Mouse (Mus musculus) kidney, postnatal 25 days (tissue): Measurements from ENCODE around the gene Nup214.
"Not testable (repeated sequence)": the region's sequence is repeated elsewhere in the genome, so short reads cannot be mapped to it uniquely, and the experiment has no call there.

Experiments used
- DNase-seq, 2 experiments: peaks; one replicate each; pipeline ENCODE4 v3.0.0; 2021; ENCODE audit warnings: mixed read lengths in 2 of 2

Nup214 gene

DNA sequence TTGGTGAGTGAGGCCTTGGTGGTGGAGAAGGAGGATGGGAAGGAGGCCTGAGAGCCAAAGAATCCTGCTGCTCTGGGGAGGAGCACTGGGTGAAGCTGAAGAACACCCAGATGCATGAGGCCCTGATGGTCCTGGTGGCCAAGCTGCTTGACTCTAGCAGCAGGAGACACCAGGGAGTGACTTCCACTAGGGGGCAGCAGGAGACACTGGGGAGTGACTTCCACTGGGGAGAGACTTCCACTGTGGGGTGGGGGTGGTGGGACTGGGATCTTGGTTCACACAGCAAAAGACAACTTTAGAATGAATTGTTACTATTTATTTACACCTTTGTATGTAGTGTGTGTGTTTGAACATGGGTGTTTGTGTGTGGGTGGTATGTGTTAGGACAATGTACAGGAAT is 9.1 kb upstream of the Nup214 start:
- peak; percentile 84 to 85 for DNase-seq

DNA sequence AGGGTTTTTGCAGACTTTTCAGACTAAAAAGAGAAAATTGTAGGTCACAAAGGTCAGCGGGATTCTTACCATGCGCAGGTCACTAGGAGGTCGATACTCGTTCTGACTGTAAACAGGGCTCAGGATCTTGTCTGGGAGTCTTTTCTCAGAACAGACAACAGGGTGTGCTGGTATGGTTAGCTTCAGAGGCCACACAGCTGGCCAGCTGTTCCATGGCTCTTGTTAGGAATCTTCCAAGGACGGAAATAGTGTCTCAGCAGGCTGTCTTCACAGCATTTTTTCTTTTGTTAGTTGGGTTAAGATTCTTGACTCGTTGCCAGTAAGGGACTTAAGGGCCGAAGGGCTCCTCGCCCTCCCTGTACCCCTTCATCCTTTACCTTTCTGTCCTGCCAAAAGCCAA is 7.4 kb upstream of the Nup214 start:
- no peak for DNase-seq

DNA sequence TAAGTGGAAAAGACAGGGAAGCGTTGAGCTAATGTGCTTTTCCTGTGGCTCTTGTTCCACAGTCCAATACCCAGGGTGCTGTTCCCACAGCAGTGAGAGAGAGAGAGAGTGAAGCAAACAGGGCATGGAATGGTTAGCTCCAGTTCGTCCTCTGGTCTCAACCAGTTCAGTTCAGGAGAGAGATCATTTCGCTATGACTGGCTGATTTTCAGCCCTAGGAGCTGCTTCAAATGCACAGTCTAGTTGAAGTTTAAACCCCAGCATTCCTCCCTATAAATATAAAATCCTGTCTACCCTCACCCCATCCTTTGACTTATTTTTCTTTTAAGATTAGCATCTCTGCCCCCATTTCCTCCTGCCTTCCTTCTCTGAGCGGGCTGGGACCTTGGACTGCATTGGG is 1.6 kb upstream of the Nup214 start:
- DNase-seq: peak; percentile 52 to 82

DNA sequence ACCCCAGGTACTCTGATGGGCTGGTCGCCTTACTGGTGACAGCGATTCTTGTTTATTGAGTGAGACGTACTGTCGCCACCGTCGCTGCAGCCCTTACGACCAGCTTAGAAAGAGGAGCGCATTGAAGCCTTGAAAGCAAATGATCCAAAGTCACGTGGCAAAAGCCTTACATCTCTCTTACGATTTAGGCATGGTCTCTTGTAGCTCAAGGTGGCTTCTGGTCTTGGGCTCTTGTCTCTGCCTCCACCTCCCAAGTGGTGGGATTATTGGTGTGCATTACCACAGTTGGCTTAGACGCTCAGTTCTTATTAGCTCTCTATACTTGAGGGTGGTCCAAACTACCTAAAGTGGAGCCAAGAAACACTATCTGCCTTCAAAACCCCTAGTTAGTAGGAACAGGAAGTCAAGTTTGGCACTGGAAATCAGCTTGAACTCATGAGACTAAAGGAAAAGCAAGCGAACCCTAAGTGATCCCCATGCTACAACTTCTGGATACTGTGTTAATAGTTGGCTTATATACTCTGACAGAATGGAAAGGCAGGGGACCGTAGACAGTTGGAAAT is 654 bp downstream of the Nup214 start:
- DNase-seq: no peak

DNA sequence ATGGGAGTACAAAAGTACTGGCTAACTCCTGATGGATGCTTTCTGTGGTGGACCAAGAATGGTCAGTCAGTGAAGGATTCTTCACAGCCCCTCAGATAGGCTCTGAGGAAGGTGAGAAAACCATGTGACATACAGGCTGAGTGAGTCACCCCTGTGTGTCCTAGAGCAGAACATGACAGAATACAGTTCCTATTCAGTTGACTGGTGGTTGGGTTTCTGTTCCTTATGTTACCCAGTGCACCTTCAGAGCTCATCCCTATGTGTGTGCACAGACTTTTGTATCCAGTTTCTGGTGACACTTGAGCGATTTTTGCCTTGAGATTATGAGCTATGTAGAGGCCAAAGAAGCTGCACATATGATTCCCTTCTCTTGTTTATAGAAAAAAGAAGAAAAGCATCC is 13.5 kb downstream of the Nup214 start:
- DNase-seq: no peak

DNA sequence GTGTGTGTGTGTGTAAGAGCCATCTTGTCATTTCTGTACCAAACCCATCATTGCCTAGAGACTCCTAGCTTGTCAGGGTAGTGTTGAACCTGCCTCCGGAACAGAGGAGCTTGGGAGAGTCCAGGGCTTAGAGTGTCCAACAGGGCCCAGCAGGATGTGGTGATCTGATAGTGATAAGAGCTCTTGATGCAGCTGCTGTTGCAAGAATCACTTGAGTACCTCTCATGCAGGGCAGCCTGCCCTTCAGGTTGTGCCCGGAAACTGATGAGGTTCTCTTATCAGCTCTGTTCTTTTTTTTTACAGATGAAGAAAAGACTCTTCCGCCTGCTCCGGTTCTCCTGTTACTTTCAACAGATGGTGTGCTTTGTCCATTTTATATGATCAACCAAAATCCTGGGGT is 16.7 kb downstream of the Nup214 start:
- DNase-seq: no peak

DNA sequence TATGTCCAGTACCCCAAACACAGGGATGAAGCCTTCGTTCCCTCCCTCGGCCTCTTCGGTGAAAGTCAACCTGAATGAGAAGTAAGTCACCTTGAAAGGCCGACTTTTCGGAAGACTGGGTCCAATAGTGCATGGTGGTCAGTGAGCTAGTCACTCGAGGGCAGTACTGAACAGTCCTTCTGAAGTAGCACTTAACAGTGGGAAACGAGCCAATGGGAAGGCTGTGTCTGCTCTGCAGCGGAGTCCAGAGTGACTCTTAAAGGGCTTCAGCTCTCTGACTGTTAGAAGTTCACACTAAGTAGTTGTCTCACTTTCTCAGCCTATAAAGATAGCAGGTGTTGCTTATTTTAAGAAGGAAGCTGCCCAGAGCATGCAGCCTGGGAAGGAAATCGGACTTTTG is 20.7 kb downstream of the Nup214 start:
- DNase-seq: no peak

DNA sequence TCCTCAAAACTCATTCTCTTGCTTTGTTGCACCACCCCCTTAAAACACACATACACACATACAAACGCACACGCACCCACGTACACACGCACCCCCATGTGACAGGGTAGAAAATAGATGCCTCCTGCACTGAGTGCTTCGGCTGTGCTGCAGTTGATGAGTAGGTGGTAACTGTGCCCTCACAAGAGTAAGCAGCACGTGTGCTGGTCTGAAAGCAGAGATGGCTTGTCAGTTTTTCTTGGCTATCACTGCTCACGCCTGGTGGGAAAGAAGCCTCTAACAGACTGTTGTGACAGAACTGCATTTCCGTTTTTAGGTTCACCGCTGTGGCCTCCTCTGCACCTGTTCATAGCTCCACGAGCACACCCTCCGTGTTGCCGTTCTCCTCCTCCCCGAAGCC is 21.8 kb downstream of the Nup214 start:
- no peak for DNase-seq

DNA sequence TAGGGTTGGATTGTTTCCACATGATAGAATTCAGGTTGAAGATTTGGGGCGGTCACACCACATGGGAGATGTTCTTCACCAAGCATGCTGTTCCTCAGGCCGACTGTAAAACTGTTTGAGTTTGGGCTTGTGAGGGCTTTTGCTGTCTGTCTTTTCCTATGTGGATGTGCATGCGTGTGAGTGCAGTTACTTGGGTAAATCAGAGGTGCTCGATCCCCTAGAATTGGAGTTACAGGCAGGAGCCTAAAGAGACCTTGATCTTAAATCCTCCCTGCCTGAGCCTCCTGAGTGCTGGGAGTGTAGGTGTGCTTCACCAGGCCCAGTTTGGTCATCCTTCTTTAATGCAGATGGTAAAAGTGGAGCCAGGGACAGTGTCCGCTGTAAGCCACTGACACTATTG is 23.3 kb downstream of the Nup214 start:
- DNase-seq: no peak

DNA sequence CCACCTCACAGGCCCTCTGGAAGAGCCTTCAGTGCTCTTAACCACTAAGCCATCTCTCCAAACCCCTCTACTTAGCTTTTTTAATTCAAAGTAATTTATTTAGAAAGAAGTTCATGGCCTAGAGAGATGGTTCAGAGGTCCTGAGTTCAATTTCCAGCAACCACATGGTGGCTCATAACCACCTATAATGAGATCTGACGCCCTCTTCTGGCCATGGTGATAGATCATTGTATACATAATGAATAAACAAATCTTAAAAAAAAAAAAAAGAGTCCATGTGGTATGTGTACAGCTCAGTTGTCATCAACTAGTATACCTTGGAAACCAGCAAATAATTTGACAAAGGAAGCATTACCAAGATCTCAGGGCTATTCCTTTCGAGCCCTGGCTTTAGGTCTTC is 24.2 kb downstream of the Nup214 start:
- peak in 1 of 2 experiments; percentile 9 for DNase-seq

DNA sequence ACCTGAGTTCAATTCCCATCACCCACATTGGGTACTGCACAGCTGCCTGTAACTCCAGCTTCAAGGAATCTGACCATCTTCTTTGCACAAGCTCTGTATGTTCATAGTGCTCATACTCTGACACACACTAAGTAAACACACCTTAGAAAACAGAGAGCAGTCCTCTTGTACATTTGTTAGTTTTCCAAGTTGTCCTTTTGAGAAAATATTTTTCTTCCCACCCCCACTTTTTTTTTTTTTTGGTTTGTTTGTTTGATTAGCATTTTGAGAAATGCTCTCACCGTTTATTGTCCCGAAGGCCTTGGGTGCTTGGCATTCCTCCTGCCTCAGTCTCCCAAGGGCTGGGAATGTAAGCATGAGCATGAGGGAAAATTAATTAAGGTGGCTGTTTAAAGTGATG is 34.1 kb downstream of the Nup214 start:
- no peak for DNase-seq

DNA sequence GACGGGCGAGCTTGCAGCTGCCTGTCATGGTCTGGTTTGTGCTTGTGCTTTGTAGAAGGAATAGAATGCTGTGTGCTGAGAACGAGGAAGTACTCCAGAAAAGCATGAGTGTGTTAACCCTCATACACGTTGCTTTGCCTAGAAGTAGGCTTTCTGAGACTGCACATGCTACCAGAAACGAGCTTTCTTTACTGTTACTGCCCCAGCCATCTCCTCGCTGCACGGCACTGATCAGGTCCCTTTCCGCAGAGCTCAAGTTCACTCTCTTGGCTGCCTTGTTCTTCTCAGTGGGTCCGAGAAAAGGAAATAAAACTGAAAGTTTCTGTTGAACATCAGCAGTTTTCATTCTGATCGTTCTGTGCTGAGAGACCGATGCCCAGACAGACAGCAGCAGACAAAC is 34.5 kb downstream of the Nup214 start:
- no peak for DNase-seq

DNA sequence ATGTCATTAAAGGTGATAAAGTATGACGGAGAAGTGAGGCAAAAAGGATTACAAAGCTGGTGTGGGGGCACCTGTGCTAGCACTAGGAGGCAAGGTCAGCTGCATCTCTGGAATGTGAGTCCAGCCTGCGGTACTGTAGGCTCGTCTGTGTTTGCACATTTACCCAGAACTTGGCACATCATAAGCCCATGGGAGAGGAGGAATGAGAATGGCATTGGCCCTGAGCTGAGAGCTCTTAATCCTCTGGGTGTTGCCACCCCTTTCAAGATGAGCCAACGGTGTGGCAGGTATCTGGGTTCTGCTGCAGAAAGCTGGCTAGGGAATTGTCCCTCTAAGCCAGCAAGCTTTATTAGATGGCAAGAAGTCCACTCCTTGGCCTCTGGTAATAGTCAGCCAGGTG is 45.5 kb downstream of the Nup214 start:
- peak; percentile 11 to 59 for DNase-seq

DNA sequence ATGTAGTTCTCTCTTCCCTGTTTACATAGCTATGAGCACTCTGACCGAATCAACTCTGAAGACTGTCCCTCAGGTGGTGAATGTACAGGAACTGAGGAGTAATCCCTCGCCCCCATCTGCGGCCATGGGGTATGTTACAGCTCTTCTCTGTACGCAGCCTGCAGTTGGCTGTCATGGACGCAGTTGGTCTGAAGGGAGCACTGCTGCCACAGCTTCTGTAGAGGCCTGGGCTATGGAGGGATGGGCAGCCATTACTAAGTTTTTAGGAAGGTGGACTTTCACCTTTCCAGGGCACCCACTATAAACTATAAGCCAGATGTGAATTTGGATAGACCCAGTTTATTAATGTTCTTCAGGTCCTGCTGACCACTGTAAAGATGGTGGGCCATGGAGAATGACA is 46.0 kb downstream of the Nup214 start:
- DNase-seq: no peak

DNA sequence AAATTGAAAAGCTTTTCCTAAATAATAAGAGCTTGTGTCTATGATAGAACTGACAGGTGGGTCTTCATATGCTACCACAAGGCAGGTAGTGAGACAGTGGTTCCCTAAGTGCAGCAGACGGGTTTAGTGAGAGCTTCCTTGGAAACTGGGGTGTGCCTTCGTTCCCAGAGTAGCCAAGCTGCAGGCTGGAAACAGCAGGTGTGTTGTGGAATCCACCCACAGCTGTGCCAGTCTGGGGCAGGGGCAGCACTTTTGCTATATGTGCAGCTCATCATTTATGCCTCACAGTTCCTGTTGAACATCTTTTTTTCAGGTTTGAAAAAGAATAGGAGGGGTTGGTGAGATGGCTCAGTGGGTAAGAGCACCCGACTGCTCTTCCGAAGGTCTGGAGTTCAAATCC is 50.1 kb downstream of the Nup214 start:
- DNase-seq: no peak

DNA sequence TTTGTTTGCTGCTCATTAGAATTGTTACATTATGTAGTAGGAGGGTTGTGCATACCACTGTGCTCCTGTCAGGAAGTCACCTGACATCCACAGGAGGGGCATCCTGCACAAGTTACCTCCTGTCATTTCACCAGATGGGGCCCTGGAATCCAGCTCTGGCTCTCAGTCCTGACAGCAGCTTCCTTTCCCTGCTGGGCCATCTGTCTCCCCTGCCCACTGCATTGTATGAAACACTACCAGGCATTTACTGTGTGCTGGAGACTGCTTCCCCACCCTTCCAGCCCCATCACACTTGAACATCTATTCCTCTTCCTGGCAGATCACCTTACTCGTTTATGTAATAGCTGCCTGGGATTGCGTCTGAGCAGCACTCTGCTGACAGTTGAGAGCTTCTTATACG is 55.4 kb downstream of the Nup214 start:
- DNase-seq: no peak

DNA sequence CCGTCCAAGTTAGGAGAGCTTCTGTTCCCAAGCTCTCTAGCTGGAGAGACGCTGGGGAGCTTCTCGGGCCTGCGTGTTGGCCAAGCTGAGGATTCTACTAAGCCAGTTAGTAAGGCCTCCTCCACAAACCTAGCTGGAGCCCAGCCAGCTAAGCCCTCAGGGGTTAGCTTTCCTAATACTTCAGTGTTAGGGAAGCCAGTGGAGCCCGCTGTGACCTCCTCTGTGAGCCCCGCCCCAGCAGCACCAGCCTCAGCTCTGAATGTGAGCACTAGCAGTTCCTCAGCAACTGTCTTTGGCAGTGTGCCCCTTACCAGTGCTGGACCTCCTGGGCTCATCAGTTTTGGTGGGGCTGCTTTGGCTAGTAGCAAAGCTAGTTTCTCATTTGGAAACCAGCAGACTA is 59.2 kb downstream of the Nup214 start:
- DNase-seq: peak in 1 of 2 experiments; percentile 48

DNA sequence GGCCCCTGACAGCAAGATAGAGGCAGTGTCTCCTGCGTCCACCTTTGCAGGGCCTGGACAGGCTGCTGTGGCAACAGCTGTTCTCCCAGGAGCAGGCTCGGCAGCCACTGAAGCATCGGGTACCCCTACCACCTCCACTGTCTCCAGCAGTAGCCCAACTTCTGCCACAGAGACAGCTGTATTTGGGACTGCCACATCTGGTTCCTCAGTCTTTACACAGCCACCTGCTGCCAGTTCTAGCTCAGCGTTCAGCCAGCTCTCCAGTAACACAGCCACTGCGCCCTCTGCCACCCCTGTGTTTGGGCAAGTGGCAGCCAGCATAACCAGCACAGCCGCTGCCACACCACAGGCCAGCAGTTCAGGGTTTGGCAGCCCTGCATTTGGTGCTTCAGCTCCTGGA is 60.0 kb downstream of the Nup214 start:
- DNase-seq: no peak

DNA sequence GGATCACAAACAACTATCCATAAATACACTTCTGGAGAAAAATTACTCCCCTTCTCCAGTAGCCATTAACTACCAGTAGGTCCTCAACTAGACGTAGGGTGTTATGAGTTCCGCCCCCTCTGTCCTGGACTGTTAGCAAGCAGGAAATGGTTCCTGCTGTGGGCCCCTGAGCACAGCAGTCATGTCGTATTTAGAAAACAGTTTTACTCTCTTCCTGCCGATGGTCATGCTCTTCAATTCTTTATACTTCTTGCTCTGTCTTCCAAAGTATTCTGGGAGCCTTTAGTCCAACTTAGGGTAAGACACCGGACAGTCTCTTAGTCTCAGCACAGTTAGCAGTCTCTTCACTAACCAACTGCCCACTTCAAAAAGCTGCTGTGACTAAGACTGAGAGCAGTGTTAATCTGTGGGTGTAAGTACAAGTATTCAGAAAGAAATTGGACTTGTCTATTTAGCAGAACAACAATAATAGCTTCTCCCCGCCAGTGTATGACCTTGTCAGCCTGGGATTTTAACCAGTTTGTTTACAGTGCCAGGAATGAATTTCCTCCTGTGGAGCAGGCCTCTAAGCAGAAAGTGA is 63.1 kb downstream of the Nup214 start:
- no peak for DNase-seq

DNA sequence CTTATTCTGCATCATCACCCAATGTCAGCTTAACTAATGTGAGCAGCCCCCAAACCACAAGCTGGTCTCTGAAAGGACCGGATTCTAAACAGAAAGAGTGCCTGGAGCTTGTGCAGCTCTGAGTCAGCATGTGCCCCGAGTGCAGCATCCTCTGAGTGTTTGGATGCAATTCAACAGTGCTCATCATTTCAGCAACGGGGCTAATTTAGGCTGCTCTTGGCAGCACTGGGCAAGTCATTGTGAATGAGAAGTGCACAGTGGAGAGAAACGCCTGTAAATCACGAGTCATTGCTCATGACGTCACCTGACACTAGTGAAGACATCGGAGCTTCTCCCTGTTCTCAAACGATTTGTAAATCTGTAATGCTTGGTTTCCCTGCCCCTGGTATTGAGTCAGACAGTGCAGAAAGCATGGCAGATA is 64.4 kb downstream of the Nup214 start:
- no peak for DNase-seq

DNA sequence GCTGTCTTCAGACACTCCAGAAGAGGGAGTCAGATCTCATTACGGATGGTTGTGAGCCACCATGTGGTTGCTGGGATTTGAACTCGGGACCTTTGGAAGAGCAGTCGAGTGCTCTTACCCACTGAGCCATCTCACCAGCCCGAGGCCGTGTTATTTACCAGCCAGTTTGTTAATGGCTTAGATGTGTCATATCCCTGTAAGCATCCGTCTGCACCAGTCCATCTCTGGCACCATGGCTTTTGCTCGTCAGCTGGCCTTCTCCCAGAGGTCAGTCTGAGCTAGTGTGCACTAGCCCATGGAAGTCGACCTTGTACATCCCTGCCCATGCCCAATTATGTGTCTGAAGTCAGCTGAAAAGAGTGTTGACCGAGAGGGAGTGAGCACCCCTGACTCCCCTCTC is 66.4 kb downstream of the Nup214 start:
- not testable (repeated sequence) for DNase-seq

DNA sequence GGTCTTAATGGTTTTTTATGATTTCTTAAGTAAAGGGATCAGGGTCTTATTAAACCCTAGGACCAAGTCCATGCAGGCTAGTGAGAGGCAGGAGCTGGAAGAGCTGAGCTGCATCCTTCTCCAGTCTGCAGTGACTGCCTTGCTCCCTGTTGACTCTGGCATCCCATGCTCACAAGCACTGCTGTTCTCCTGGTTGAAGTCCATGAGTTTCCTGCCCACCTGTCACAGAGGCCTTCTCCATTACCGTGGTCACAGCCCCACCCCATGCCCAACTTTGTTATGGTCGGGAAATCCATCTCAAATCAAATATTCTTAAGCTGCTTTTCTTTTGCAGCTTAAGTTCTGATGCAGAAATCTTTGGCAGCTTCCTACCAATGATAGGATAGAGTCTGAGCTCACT is 66.9 kb downstream of the Nup214 start:
- DNase-seq: no peak

DNA sequence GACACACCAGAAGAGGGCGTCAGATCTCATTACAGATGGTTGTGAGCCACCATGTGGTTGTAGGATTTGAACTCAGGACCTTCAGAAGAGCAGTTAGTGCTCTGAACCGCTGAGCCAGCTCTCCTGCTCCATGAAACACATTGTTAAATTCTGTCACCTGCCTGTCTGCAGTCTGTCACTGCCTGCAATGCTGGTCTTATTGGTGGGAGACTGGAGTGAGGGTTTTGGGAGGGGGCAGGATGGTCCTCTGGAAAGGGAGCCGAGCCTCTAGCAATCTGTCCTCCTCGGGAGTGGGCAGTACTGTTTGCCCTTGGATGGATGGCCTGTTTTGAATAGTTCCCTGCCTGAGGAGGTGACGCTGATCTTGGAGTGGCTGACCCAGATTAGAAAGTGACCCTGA is 69.6 kb downstream of the Nup214 start:
- no peak for DNase-seq

DNA sequence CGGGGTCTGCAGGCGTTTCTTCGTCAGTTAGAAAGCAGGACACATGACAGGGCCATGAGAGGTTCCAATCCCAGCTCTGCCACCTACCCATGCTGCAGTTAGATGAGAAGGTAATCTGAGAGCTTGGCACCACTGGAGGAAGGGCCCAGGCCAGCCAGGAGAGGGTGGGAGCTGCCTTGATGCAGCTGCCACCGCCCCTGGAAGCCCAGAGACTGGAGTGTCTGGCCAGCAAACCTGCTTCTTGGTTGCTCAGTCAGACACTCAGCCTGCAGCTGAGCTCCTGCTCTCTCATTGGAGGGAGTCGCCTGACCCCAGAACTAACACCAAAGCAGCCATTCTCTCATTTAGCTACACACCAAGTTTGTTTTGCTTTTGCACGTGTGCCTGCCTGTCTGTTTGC is 71.1 kb downstream of the Nup214 start:
- DNase-seq: no peak

DNA sequence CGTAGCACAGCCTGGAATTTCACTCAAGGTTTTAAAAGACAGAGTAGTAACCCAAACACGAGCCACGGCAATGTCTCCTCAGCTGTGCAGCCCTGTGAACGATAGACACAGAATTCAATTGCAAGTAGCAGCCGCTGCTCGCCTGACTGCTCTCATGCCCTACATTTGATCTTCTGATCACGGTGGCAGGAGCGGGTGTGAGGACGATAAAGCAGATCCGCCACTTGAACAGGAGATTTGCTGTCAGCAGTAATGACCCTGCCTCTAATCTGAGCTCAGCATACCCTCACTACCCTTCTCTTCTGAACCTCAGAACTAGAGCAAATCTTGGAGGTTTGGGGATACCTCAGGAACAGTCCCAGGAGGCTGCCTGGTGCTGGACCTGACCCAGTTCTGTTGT is 71.8 kb downstream of the Nup214 start:
- DNase-seq: no peak

DNA sequence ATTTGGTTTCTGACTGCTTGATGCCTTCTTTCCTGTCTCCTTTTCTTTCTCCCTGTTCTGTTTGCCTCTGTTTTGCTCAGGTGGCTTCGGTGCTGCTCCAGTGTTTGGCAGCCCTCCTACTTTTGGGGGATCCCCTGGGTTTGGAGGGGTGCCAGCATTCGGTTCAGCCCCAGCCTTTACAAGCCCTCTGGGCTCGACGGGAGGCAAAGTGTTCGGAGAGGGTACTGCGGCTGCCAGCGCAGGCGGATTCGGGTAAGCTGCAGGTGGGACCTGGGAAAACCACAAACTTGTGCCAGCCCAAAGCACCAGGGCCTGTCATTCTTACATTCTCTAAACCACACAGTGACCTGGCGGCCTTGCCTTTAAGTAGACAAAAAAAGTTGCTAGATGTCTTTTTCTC is 73.1 kb downstream of the Nup214 start:
- no peak for DNase-seq
